Mouse (Mus musculus) C2C12 (cell line): Measurements from ENCODE around the gene Msl3. TPM values are rescaled to one million over a fixed set of nuclear protein-coding genes. Genes with fewer than 3 reads are reported as not detected.
"Not testable (repeated sequence)": the region's sequence is repeated elsewhere in the genome, so short reads cannot be mapped to it uniquely, and the experiment has no call there.

Experiments
- H3K27me3 ChIP-seq: one replicate; pipeline ENCODE4 v1.6.1; 2011; ENCODE audit not compliant: control insufficient read depth, insufficient read depth, insufficient read length
- H3K36me3 ChIP-seq: one replicate; pipeline ENCODE4 v1.6.1; 2011; ENCODE audit not compliant: control insufficient read depth, insufficient read depth
- H3K4me3 ChIP-seq: one replicate; pipeline ENCODE4 v1.5.1; 2011; ENCODE audit warnings: mild to moderate bottlenecking, control low read depth; ENCODE audit not compliant: poor library complexity, insufficient read depth, severe bottlenecking
- H3K79me2 ChIP-seq: one replicate; pipeline ENCODE4 v1.6.1; 2011; ENCODE audit not compliant: control insufficient read depth, insufficient read depth
- H3K79me3 ChIP-seq: one replicate; pipeline ENCODE4 v1.6.1; 2011; ENCODE audit warnings: low read depth, control low read depth
- H3ac ChIP-seq: one replicate; pipeline ENCODE3; 2011; ENCODE audit warnings: low read depth; ENCODE audit not compliant: control insufficient read depth, insufficient read length
- CEBPB ChIP-seq: IDR thresholded peaks from one replicate; pipeline ENCODE4 v1.6.1; 2011; ENCODE audit warnings: low read depth, mild to moderate bottlenecking, control low read depth, moderate library complexity
- CTCF ChIP-seq: IDR thresholded peaks from one replicate; pipeline ENCODE4 v1.5.1; 2011; ENCODE audit not compliant: control insufficient read depth, insufficient read depth, insufficient read length
- FOSL1 ChIP-seq: IDR thresholded peaks from one replicate; pipeline ENCODE4 v1.8.0; 2011; ENCODE audit warnings: mild to moderate bottlenecking, low read length; ENCODE audit not compliant: poor library complexity, insufficient read depth, severe bottlenecking
- MAX ChIP-seq: IDR thresholded peaks from one replicate; pipeline ENCODE4 v1.6.1; 2011; ENCODE audit warnings: mild to moderate bottlenecking, control low read depth
- MYOD1 ChIP-seq: IDR thresholded peaks from one replicate; pipeline ENCODE4 v1.6.1; 2011; ENCODE audit warnings: low read depth; ENCODE audit not compliant: control insufficient read depth, insufficient read length
- MYOG ChIP-seq: IDR thresholded peaks from one replicate; pipeline ENCODE4 v1.6.1; 2011; ENCODE audit not compliant: control insufficient read depth, insufficient read length; ENCODE audit errors: extremely low read depth
- USF1 ChIP-seq: IDR thresholded peaks from one replicate; pipeline ENCODE4 v1.6.1; 2011; ENCODE audit warnings: low read depth, mild to moderate bottlenecking, control low read depth, moderate library complexity
- polyA plus RNA-seq: library from polyadenylated mRNA; unstranded; fragments of >200 nt; fragmentation: generic; extraction: Trizol; gene quantifications from one replicate; pipeline ENCODE4 v1.2.1, GENCODE M21; 2012; ENCODE audit warnings: missing spikeins

The Msl3 gene
- polyA plus RNA-seq, 1 experiment, result 17.6 TPM

- no peak for TF ChIP-seq MAX
- TF ChIP-seq MYOD1, result no peak
- no peak for TF ChIP-seq USF1
- TF ChIP-seq FOSL1, result no peak
- TF ChIP-seq MYOG, result no peak
- Histone ChIP-seq H3ac (no peak overlapping the region), H3K27me3 (no peaks in the 10 kb centered on the region), H3K4me3 (no peak overlapping the region), H3K79me2 (no peaks in the 10 kb centered on the region), H3K79me3 (no peaks in the 10 kb centered on the region), H3K36me3 (peaks cover 15% of the 10 kb centered on the region)
Observed at GRCm38 (mm10) chrX:168663982-168664689, 9.6 kb downstream of the Msl3 start.

GRCm38 (mm10) chrX:168660236-168660635 lies 13.5 kb downstream of the Msl3 start:
- H3K4me3 ChIP-seq, result no peak overlapping the region
- peaks cover 4% of the 10 kb centered on the region for H3K36me3 ChIP-seq
- no peaks in the 10 kb centered on the region for H3K79me2 ChIP-seq
- TF ChIP-seq FOSL1 (no peak), CTCF (no peak), MYOD1 (no peak), CEBPB (no peak), USF1 (no peak), MAX (no peak), MYOG (no peak)
- no peaks in the 10 kb centered on the region for H3K79me3 ChIP-seq
- H3ac ChIP-seq, result no peak overlapping the region
- H3K27me3 ChIP-seq, result no peaks in the 10 kb centered on the region

GRCm38 (mm10) chrX:168659803-168660202 lies 13.9 kb downstream of the Msl3 start:
- H3K79me3 ChIP-seq, H3K27me3 ChIP-seq, H3K4me3 ChIP-seq, H3K79me2 ChIP-seq, H3K36me3 ChIP-seq, H3ac ChIP-seq: not testable (repeated sequence)

- H3K4me3 ChIP-seq, result no peak overlapping the region
- peaks cover 6% of the 10 kb centered on the region for H3K36me3 ChIP-seq
- TF ChIP-seq CEBPB, result no peak
- TF ChIP-seq CTCF, result no peak
- TF ChIP-seq USF1, result no peak
- TF ChIP-seq MYOD1, result no peak
- TF ChIP-seq MYOG, result no peak
- TF ChIP-seq FOSL1, result no peak
- no peak for TF ChIP-seq MAX
- H3K79me3 ChIP-seq, result no peaks in the 10 kb centered on the region
- H3ac ChIP-seq, result no peak overlapping the region
- no peaks in the 10 kb centered on the region for H3K79me2 ChIP-seq
- no peaks in the 10 kb centered on the region for H3K27me3 ChIP-seq
Observed at GRCm38 (mm10) chrX:168659275-168659674, 14.4 kb downstream of the Msl3 start.

- no peaks in the 10 kb centered on the region for H3K27me3 ChIP-seq
Observed at GRCm38 (mm10) chrX:168657795-168658194, 15.9 kb downstream of the Msl3 start.

GRCm38 (mm10) chrX:168649336-168649735 lies 24.4 kb downstream of the Msl3 start:
- Histone ChIP-seq H3K36me3 (peaks cover 15% of the 10 kb centered on the region), H3K27me3 (no peaks in the 10 kb centered on the region), H3K79me3 (no peaks in the 10 kb centered on the region), H3K79me2 (no peaks in the 10 kb centered on the region), H3ac (no peak overlapping the region), H3K4me3 (no peak overlapping the region)
- TF ChIP-seq MYOG, result no peak
- TF ChIP-seq FOSL1, result no peak
- TF ChIP-seq MYOD1, result no peak
- TF ChIP-seq CEBPB, result no peak
- no peak for TF ChIP-seq USF1

More at GRCm38 (mm10) chrX:168657795-168658194, 15.9 kb downstream of the Msl3 start:
- Histone ChIP-seq H3K79me2 (no peaks in the 10 kb centered on the region), H3K36me3 (peaks cover 12% of the 10 kb centered on the region), H3K4me3 (no peak overlapping the region), H3K79me3 (no peaks in the 10 kb centered on the region), H3ac (no peak overlapping the region)
- no peak for TF ChIP-seq CEBPB
- no peak for TF ChIP-seq MAX
- TF ChIP-seq MYOD1, result no peak
- TF ChIP-seq FOSL1, result no peak
- no peak for TF ChIP-seq CTCF
- no peak for TF ChIP-seq USF1
- no peak for TF ChIP-seq MYOG
